Mouse (Mus musculus) ES-Bruce4 (cell line): ENCODE measurements around the gene Ptprd. TPM values are rescaled to one million over a fixed set of nuclear protein-coding genes. Genes with fewer than 3 reads are reported as not detected.

Experiments used
- H3K27ac ChIP-seq: 2 replicates; pipeline ENCODE4 v1.5.1; 2012; ENCODE audit warnings: low read length, inconsistent platforms; ENCODE audit not compliant: insufficient read depth
- H3K27me3 ChIP-seq: 2 replicates; pipeline ENCODE4 v1.6.1; 2012; ENCODE audit warnings: mild to moderate bottlenecking, low read length, inconsistent platforms; ENCODE audit not compliant: control insufficient read depth, poor library complexity, insufficient read depth, severe bottlenecking
- H3K36me3 ChIP-seq: 2 replicates; pipeline ENCODE4 v1.6.1; 2012; ENCODE audit warnings: inconsistent platforms, mild to moderate bottlenecking, low read length, moderate library complexity; ENCODE audit not compliant: control insufficient read depth, poor library complexity, insufficient read depth, severe bottlenecking
- H3K4me1 ChIP-seq: one replicate; pipeline ENCODE4 v1.8.1; 2011; ENCODE audit warnings: low read length; ENCODE audit not compliant: control insufficient read depth, insufficient read depth
- H3K4me3 ChIP-seq: 2 replicates; pipeline ENCODE4 v1.5.1; 2011; ENCODE audit warnings: low read depth, mild to moderate bottlenecking, low read length
- H3K9ac ChIP-seq: 2 replicates; pipeline ENCODE4 v1.6.1; 2012; ENCODE audit warnings: low read depth, mild to moderate bottlenecking, inconsistent platforms; ENCODE audit not compliant: poor library complexity, severe bottlenecking
- H3K9me3 ChIP-seq: replicated peaks from 2 replicates; pipeline ENCODE4 v1.6.1; 2012; ENCODE audit warnings: mild to moderate bottlenecking, low read length, inconsistent platforms; ENCODE audit not compliant: control insufficient read depth, poor library complexity, insufficient read depth, severe bottlenecking
- CTCF ChIP-seq: IDR thresholded peaks from one replicate; pipeline ENCODE4 v1.8.1; 2011; ENCODE audit warnings: low read depth, low read length
- EP300 ChIP-seq: IDR thresholded peaks from 2 replicates; pipeline ENCODE4 v1.6.1; 2011; ENCODE audit warnings: low read depth, low read length; ENCODE audit not compliant: insufficient read depth
- POLR2A ChIP-seq: IDR thresholded peaks from one replicate; pipeline ENCODE4 v1.8.1; 2011; ENCODE audit warnings: low read length; ENCODE audit not compliant: insufficient read depth
- polyA plus RNA-seq: library from polyadenylated mRNA; stranded (reverse); fragments of >200 nt; gene quantifications from 2 replicates; pipeline ENCODE4 v1.2.4, GENCODE M21; 2011; ENCODE audit warnings: low read depth; ENCODE audit not compliant: missing spikeins, insufficient read depth, insufficient read length

The Ptprd gene
- polyA plus RNA-seq, 1 experiment, result 2.8 TPM

DNA sequence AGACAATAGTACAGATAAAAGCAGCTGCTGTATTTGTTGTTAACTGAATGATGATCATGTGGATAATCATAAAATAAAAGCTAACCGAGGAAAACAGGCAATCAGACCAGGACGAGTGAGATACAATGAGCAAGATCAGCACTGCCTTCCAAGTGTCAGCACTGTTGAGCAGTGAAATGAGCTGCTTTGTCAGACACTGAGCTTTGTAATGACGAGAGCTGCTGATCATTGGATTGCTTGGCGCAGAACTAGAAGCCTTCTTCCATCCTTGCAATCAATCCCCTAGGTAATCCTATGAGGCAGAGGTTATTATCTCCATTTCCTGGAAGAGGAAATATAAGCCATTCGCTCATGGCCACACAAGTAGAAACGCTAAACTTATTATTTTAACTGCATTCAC is 489.9 kb downstream of the Ptprd start:
- Histone ChIP-seq H3K27me3 (no peaks in the 10 kb centered on the region), H3K27ac (no peak overlapping the region), H3K4me3 (no peak overlapping the region), H3K36me3 (no peaks in the 10 kb centered on the region), H3K9ac (no peak overlapping the region), H3K4me1 (no peaks in the 10 kb centered on the region), H3K9me3 (no peaks in the 10 kb centered on the region)
- TF ChIP-seq POLR2A, result no peak
- no peak for TF ChIP-seq CTCF
- no peak for TF ChIP-seq EP300

DNA sequence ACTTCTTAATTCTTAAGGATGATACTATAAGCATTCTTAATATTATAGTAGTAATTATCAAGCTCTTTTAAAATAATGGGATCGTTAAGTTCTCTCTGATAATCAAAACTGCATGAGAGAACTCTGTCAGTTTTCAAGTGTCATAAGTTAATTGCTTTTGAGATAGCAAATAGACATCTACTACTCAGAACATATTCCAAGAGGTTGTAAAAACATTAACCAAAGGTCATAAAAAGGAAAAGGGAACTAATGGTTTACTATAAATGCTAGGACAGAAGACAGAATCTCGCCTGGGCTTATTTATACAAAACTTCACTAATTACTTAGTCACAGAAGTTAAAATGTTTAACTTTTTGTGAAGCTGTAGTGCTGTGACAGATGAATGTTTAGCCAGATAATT is 494.0 kb downstream of the Ptprd start:
- H3K27me3 ChIP-seq, result no peaks in the 10 kb centered on the region; the same call in 1 of the 2 replicates
- TF ChIP-seq EP300 (no peak), CTCF (no peak)
- no peaks in the 10 kb centered on the region for H3K36me3 ChIP-seq
- H3K9me3 ChIP-seq, result no peaks in the 10 kb centered on the region
- no peaks in the 10 kb centered on the region for H3K4me1 ChIP-seq
- H3K9ac ChIP-seq, result no peak overlapping the region
- no peak overlapping the region for H3K27ac ChIP-seq
- no peak overlapping the region for H3K4me3 ChIP-seq

DNA sequence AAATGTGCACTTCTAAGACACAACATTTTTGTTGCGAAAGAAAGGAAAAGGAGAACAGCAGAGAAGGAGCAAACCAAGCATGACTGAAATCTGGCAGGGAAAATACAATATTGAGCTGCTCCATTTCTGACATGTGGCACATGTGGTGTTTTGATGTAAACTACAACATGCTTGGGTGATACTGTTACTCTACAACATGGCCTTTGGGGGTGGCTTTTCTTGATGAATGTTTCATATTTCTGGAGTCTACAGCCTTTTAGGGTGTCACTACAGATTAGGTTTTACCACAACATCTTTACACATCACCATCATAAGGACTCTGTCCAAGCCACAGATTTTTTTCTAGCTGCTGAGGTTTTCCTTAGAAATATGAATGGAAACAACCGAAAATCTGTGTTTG is 501.5 kb downstream of the Ptprd start:
- H3K36me3 ChIP-seq, result no peaks in the 10 kb centered on the region
- no peaks in the 10 kb centered on the region for H3K4me1 ChIP-seq
- H3K4me3 ChIP-seq, result no peak overlapping the region
- no peaks in the 10 kb centered on the region; the same call in 1 of the 2 replicates for H3K27me3 ChIP-seq
- no peak for TF ChIP-seq EP300
- TF ChIP-seq POLR2A, result no peak
- TF ChIP-seq CTCF, result no peak
- H3K9me3 ChIP-seq, result no peaks in the 10 kb centered on the region
- H3K27ac ChIP-seq, result no peak overlapping the region
- H3K9ac ChIP-seq, result no peak overlapping the region

DNA sequence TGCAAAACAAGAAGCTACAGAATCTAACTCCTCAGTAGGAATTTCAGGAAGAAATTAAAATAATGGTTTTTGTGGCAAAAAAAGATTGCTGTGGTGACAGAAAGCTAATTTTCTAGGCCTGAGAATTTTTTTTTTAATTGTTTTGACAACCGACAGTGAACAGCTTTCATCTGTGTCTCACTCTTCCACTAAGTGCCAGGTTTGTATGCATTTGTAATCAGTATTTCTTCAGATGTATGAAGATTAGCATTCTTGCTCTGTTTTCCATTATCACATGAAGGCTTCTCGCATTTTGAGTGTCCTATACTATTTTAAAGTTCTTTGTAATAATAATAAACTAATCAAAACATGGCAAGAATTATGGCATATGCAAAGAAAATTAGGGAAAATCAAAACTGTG is 513.5 kb downstream of the Ptprd start:
- no peaks in the 10 kb centered on the region for H3K4me1 ChIP-seq
- H3K4me3 ChIP-seq, result no peak overlapping the region
- H3K27ac ChIP-seq, result no peak overlapping the region
- TF ChIP-seq POLR2A, result no peak
- TF ChIP-seq CTCF, result no peak
- no peak for TF ChIP-seq EP300
- no peaks in the 10 kb centered on the region for H3K36me3 ChIP-seq
- no peaks in the 10 kb centered on the region for H3K9me3 ChIP-seq
- H3K27me3 ChIP-seq, result no peaks in the 10 kb centered on the region
- H3K9ac ChIP-seq, result no peak overlapping the region

DNA sequence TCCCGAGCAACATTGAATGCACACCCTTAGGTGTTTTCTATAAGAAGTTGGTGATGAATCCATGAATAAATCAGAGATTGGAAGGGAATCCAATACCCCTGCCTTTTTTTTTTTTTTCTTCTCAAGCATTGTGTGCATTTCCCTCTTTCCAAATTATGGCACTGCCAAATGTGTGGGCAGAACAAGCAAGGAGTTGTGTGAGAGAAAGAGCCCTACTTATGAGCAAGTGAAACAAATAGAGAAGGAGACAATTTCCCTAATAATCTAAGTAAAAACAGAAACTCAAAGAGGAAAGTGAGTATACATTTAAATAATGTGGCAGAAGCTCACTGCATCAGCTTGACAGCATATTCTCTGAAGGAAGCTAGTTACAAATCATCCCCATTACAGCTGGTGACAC is 536.0 kb downstream of the Ptprd start:
- Histone ChIP-seq H3K4me3 (no peak overlapping the region), H3K9ac (no peak overlapping the region), H3K4me1 (no peaks in the 10 kb centered on the region), H3K36me3 (no peaks in the 10 kb centered on the region), H3K27ac (no peak overlapping the region), H3K27me3 (no peaks in the 10 kb centered on the region), H3K9me3 (no peaks in the 10 kb centered on the region)
- no peak for TF ChIP-seq CTCF
- TF ChIP-seq EP300, result no peak
- no peak for TF ChIP-seq POLR2A

DNA sequence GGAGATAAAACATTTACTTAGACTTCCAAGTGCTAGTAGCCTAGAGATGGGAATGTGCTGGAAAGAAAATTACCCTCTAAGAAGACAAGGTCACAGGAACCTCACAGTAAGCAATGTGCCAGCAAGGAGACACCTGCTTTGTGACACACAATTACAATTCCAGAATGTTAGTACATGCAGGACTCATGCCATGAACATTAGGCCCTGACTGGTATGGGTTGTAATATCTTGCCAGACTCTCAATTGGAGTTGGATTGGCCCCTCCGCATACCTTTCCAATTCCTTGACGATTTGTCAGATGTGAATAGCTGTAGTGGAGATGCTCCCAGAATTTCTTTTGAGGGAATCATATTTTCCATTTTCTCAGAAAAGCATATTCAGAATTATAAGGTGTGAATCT is 547.0 kb downstream of the Ptprd start:
- Histone ChIP-seq H3K9ac (no peak overlapping the region), H3K4me3 (no peak overlapping the region), H3K27ac (no peak overlapping the region), H3K36me3 (no peaks in the 10 kb centered on the region), H3K9me3 (no peaks in the 10 kb centered on the region), H3K27me3 (no peaks in the 10 kb centered on the region), H3K4me1 (no peaks in the 10 kb centered on the region)
- no peak for TF ChIP-seq EP300
- TF ChIP-seq CTCF, result no peak
- no peak for TF ChIP-seq POLR2A
